Mouse (Mus musculus) thymus, postnatal 4 days (tissue): ENCODE measurements at regions not wholly inside any gene's neighbourhood (a gene's known extent, or its start where the extent isn't known, plus 50 kb on each side); places are given as distances from the start of the nearest gene placed in this dataset.

Experiments
- DNase-seq: peaks from one replicate; pipeline ENCODE4 v3.0.0; 2021

- DNase-seq = no peak
These were observed 213.3 kb downstream of the Gm9733 start for GRCm38 (mm10) chr3:15118634-15119356.

- DNase-seq = no peak
These were observed 205.4 kb downstream of the Gm9733 start for GRCm38 (mm10) chr3:15126736-15127135.

GRCm38 (mm10) chr3:15128370-15128769 is 203.7 kb downstream of the Gm9733 start:
- no peak for DNase-seq

- DNase-seq = no peak
These were observed 203.1 kb downstream of the Gm9733 start for GRCm38 (mm10) chr3:15128960-15129359.

DNA sequence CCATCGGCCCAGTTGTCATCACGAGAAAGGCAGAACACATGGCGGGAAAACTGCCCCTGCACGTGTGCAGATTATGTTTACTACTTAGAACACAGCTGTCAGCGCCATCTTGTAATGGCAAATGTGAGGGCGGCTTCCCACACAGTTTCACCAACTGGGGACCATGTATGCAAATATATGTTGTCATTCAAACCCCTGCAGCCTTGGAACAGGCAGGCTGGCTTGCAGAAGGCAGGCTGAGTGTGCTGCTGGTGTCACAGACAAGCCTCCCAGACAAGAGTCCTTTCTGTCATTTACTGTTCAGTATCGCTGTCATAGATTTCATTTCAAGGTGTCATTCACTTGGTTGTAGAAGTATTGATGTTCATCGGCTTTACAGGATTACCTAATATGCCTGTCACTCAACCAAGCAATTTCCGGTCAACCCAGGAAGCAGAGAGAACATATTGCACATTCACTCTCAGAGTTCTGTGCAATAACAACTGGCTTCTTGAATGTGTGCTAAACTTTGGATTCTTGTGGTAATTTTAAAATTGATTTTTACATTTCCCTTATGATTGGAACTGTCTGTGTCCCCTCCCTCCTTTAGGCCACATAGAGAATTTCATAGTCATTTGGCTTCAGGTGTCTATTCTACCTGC is 202.3 kb downstream of the Gm9733 start:
- no peak for DNase-seq

DNA sequence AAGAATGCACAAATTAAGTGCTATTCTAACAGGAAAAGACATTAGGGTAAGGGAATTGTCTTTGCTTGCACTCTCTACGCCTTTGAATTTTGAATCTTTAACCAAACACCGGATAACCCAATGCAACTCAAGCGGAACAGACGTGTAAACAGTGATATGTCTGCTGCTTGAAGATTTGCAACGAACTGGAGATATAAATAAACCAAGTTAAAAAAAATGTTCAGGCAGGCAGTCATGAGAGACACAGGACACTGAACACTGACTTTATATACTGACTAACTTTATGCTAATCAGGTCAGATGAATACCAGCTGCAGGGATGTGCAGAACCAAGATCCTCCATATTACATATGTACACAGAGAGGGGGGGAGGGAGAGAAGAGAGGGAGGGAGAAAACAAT is 200.0 kb downstream of the Gm9733 start:
- no peak for DNase-seq

GRCm38 (mm10) chr3:15139550-15139949 is 192.6 kb downstream of the Gm9733 start:
- no peak for DNase-seq

DNA sequence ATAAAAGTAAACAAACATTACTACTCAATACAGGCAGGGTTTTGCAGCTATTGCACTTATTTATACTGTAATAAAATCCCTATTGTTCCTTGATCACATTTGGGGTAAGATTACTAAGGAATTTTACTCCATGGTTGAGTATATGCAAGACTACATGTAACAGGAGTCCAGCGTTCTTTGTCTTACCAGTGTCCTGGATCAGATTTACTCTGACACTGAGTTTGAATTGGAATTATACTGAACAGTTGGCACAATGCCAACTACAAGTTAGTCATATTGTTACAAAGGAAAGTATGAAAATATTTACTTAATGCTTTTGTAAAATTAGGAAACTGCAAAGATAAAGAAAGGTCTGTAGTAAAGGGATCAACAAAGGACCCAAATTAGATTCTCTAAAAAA is 178.4 kb downstream of the Gm9733 start:
- no peak for DNase-seq

DNA sequence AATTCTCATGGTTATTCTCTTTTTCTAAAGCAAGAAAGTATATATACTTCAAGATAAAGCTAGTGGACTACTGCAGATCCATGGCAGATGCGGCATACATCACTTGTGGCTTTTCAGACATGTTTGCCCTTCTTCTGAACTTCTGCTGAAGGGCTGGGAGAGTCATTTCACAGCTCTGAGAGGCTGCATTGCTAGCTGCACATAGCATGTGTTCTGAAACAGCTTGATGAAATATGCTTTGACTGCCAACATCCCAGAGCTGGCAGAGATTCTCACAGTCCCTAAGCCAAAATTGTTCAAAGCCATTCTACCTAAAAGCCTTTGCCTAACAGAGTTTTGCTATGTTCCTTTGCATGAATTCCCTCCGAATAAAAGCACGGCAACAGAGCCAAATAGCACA is 177.9 kb downstream of the Gm9733 start:
- no peak for DNase-seq

DNA sequence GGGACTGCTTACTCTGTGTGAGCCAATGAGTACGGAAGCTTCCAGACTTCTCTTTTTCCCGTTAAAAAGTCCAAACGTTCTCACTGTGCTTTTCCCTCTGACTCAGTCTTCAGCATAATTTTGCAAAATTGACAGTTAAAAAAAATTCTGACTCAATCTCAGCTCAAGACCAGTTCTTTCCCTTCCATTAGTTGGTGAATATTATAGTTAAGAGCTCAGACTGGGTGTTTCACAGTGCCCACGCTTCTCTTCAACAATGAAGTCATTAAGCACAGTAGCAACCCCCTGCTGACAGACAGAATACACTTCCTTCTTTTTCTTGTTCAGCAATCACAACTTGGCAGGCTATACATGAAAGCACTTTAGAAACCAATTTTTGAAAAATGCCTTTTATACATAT is 175.4 kb downstream of the Gm9733 start:
- DNase-seq = no peak

DNA sequence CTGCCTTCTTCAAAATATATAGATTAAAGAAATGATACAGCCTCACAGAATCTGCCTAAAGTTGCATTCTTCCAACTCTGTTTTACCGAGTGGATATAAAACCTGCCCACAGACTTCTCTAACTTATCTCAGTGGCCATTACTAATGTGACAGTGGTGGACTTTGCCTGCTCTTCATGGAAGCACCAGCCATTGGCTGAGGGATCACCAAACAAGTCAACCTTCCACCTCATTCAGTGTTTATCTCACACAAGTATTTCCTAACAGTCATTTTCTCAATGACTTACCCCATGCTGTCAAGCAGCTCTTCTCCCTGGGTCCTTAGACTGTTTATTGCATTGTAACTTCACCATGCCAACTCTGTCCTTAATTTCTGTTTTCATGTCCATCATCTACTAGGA is 174.3 kb downstream of the Gm9733 start:
- no peak for DNase-seq

DNA sequence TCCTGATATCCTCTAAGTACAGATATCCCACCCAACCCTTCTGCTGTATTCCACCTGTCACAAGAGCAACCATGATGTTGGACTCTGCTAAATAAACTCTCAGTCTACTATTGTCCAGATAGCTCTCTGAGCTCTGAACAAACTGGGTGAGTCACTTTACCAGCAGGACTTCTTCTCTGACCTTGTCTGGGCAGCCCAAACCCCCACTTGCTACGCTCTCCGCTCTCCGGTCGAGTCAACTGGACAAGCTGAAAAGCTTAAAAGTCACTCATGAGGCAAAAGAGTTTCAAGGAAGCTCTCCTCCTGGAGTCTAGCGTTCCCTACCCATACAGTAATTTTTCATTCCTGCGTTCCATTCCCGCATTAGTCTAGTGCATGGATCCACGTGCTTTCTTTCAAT is 173.2 kb downstream of the Gm9733 start:
- no peak for DNase-seq

- no peak for DNase-seq
These were observed 172.0 kb downstream of the Gm9733 start for GRCm38 (mm10) chr3:15159965-15160714.

- DNase-seq = no peak
These were observed 156.3 kb downstream of the Gm9733 start for GRCm38 (mm10) chr3:15175811-15176210.

- DNase-seq = no peak
These were observed 152.9 kb downstream of the Gm9733 start for GRCm38 (mm10) chr3:15179079-15179812.

- no peak for DNase-seq
These were observed 151.0 kb downstream of the Gm9733 start for GRCm38 (mm10) chr3:15181111-15181510.

- no peak for DNase-seq
These were observed 145.4 kb downstream of the Gm9733 start for GRCm38 (mm10) chr3:15186731-15187130.

DNA sequence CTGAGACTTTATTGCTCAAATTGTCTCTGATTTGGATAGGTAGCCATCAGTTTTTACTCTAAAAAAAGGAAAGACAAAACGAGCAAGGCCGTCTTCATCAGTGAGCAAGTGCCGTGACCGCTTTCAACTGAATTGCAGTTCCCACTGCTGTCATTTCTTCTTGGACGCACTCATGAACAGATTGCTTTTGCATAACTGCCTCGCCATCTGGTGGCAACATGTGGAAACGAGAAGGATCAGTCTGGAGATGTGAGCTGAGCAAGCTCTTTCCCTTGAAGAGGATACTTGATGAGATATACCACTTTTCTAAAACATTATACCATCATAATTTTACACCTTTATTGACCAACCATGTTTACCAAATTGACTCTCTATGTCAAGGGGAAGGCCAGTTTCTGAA is 137.7 kb downstream of the Gm9733 start:
- DNase-seq = peak; percentile 82

DNA sequence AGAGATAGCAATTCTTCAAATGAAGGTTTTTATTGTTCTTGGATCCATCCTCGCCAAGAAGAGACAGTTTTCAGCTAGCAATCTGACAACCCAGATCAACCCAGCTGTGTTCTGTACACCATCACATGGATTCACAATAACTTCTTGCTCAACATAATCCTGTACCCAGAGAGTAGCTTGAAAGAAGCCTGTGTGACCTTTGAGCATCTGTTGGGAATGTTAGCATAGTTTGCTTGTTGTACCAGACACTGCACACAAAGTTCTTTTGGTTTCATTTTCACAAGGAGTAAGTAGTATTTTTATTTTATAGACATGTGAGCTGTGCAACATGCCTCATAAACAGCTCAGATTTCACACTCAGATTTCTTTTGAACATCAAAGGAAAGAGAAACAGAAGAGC is 136.0 kb downstream of the Gm9733 start:
- DNase-seq = no peak

- DNase-seq = no peak
These were observed 134.0 kb downstream of the Gm9733 start for GRCm38 (mm10) chr3:15198086-15198485.

DNA sequence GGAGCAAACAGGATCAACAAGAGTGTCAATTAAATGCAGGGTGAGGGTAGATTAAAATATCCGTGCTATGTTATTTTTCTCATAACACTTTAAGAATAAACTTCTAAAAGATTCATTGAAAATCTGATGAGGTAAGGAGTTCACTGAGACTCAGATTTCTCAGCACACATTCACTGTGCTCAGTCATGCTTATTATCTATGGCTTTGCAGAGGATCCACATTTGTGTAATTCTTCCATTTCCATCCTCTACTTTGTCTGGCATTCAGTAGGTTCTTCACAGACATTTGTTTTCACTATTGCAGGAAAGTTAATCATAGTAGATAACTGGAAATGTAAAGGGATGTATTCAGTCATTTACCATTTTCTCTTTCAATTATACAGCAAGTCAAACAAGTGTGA is 131.8 kb downstream of the Gm9733 start:
- DNase-seq = no peak

- no peak for DNase-seq
These were observed 131.1 kb downstream of the Gm9733 start for GRCm38 (mm10) chr3:15200990-15201389.

GRCm38 (mm10) chr3:15202760-15203159 is 129.3 kb downstream of the Gm9733 start:
- no peak for DNase-seq
